Mouse (Mus musculus) embryonic stem cell, embryonic (primary cell): ENCODE results near the gene Hoxd3.

ENCODE experiments used
- CTCF ChIA-PET, 4 experiments: fragments of 300-600 bp in 2 of 4; fragments of 350-600 bp in 2 of 4; sonication (Branson Sonifier 250); formaldehyde crosslinking; loops; one replicate each; lab custom pipeline; 2022; ENCODE audit warnings: inconsistent platforms in 2 of 4; lab: Charles Lee
- POLR2A ChIA-PET, 4 experiments: fragments of 300-600 bp in 2 of 4; fragments of 350-600 bp in 2 of 4; sonication (Branson Sonifier 250); formaldehyde crosslinking; loops; one replicate each; lab custom pipeline; 2022; ENCODE audit warnings: antibody characterized with exemption in 4 of 4, inconsistent platforms in 1 of 4; lab: Charles Lee

The Hoxd3 gene

GRCm38 (mm10) chr2:74711721-74712621, at the start of gene Hoxd3, which contains the start of gene Hoxd4:
Gene Hoxd3 (plus strand): TSS chr2:74711927.
Gene Hoxd4 (plus strand): TSS chr2:74711929.
- ChIA-PET CTCF (interaction anchor here (0.7 to 2.5 kb wide), 8 partner anchors 10 to 440 kb away, joined by 3 to 9 read pairs (median 6); no protein-coding TSS in a partner anchor), POLR2A (interaction anchor here in 2 of 4 experiments (0.6 to 1.4 kb wide), 4 partner anchors 12 to 949 kb away, joined by 3 to 5 read pairs (median 4); no protein-coding TSS in a partner anchor)

GRCm38 (mm10) chr2:74663291-74663925, 48.3 kb upstream of the Hoxd3 start:
- POLR2A ChIA-PET, result interaction anchor here in 1 of 4 experiments (0.5 kb wide), 1 partner anchor 13 kb away, joined by 3 read pairs; no protein-coding TSS in a partner anchor
- CTCF ChIA-PET, result interaction anchor here in 3 of 4 experiments (0.6 to 3.6 kb wide), 6 partner anchors 9 to 1296 kb away, joined by 3 to 17 read pairs (median 4); no protein-coding TSS in a partner anchor

GRCm38 (mm10) chr2:74666411-74666810, 45.3 kb upstream of the Hoxd3 start:
- ChIA-PET CTCF (interaction anchor here in 3 of 4 experiments (0.7 to 1.7 kb wide), 4 partner anchors 8 to 701 kb away, joined by 3 to 7 read pairs (median 4); no protein-coding TSS in a partner anchor), POLR2A (interaction anchor here in 1 of 4 experiments (1.5 to 2.0 kb wide), 3 partner anchors 8 to 11 kb away, joined by 3 to 4 read pairs (median 4); partner anchors contain the start of gene Evx2)

GRCm38 (mm10) chr2:74667191-74667841, 44.4 kb upstream of the Hoxd3 start:
- ChIA-PET CTCF (interaction anchor here (0.6 to 1.7 kb wide), 6 partner anchors 9 to 702 kb away, joined by 3 to 10 read pairs (median 4); no protein-coding TSS in a partner anchor), POLR2A (interaction anchor here in 3 of 4 experiments (0.6 to 2.0 kb wide), 10 partner anchors 9 to 1480 kb away, joined by 3 to 6 read pairs (median 4); partner anchors contain the start of genes Evx2 (in 1 of the 3) and Hoxd11 (in 1 of the 3))

GRCm38 (mm10) chr2:74667842-74668357, 43.8 kb upstream of the Hoxd3 start, which contains the start of gene Hoxd13:
Gene Hoxd13 (plus strand): TSS chr2:74668310.
- CTCF ChIA-PET, result interaction anchor here (0.6 to 1.7 kb wide), 4 partner anchors 10 to 281 kb away, joined by 3 to 10 read pairs (median 5); no protein-coding TSS in a partner anchor
- POLR2A ChIA-PET, result interaction anchor here (0.6 to 2.0 kb wide), 14 partner anchors 9 to 1479 kb away, joined by 3 to 6 read pairs (median 3); partner anchors contain the start of genes Evx2 (in 1 of the 4) and Hoxd11 (in 1 of the 4)

GRCm38 (mm10) chr2:74668370-74669229, 43.1 kb upstream of the Hoxd3 start:
- ChIA-PET POLR2A (interaction anchor here in 3 of 4 experiments (0.6 to 2.0 kb wide), 6 partner anchors 10 to 1107 kb away, joined by 3 to 4 read pairs (median 3); partner anchors contain the start of genes Evx2 (in 1 of the 3) and Hoxd11 (in 1 of the 3)), CTCF (no interaction called here)

- POLR2A ChIA-PET, result interaction anchor here in 1 of 4 experiments (1.1 kb wide), 1 partner anchor 20 kb away, joined by 3 read pairs; no protein-coding TSS in a partner anchor
Measured at GRCm38 (mm10) chr2:74669230-74669578, 42.5 kb upstream of the Hoxd3 start.

GRCm38 (mm10) chr2:74669650-74670235, 42.0 kb upstream of the Hoxd3 start:
- POLR2A ChIA-PET, result interaction anchor here in 1 of 4 experiments (1.1 kb wide), 1 partner anchor 19 kb away, joined by 3 read pairs; no protein-coding TSS in a partner anchor
- CTCF ChIA-PET, result interaction anchor here in 1 of 4 experiments (1.3 kb wide), 1 partner anchor 12 kb away, joined by 3 read pairs; no protein-coding TSS in a partner anchor

More at GRCm38 (mm10) chr2:74669230-74669578, 42.5 kb upstream of the Hoxd3 start:
- CTCF ChIA-PET, result no interaction called here

- POLR2A ChIA-PET, result interaction anchor here in 3 of 4 experiments (0.5 to 1.2 kb wide), 4 partner anchors 10 to 1110 kb away, joined by 3 to 5 read pairs (median 3); no protein-coding TSS in a partner anchor
- CTCF ChIA-PET, result interaction anchor here in 2 of 4 experiments (0.8 to 1.3 kb wide), 3 partner anchors 9 to 19 kb away, joined by 3 to 5 read pairs (median 3); no protein-coding TSS in a partner anchor
Measured at GRCm38 (mm10) chr2:74670632-74671188, 41.0 kb upstream of the Hoxd3 start.

- ChIA-PET CTCF (interaction anchor here (0.5 to 1.8 kb wide), 11 partner anchors 9 to 706 kb away, joined by 3 to 10 read pairs (median 4); partner anchors contain the start of gene Evx2 (in 1 of the 4)), POLR2A (interaction anchor here in 2 of 4 experiments (0.8 to 1.2 kb wide), 5 partner anchors 10 to 127 kb away, joined by 3 to 4 read pairs (median 3); partner anchors contain the start of gene Evx2 (in 1 of the 2))
Measured at GRCm38 (mm10) chr2:74671847-74672246, 39.9 kb upstream of the Hoxd3 start.

GRCm38 (mm10) chr2:74672481-74673362, 39.0 kb upstream of the Hoxd3 start:
- CTCF ChIA-PET, result interaction anchor here (0.5 to 1.9 kb wide), 42 partner anchors 9 to 1122 kb away, joined by 3 to 14 read pairs (median 4); partner anchors contain the start of genes Evx2 (in 2 of the 4) and Hoxd10 (in 2 of the 4)
- POLR2A ChIA-PET, result interaction anchor here in 3 of 4 experiments (0.6 to 1.3 kb wide), 8 partner anchors 8 to 874 kb away, joined by 3 to 6 read pairs (median 4); no protein-coding TSS in a partner anchor

GRCm38 (mm10) chr2:74673835-74674425, 37.8 kb upstream of the Hoxd3 start:
- CTCF ChIA-PET, result interaction anchor here in 3 of 4 experiments (0.7 to 1.9 kb wide), 13 partner anchors 10 to 1123 kb away, joined by 3 to 7 read pairs (median 4); partner anchors contain the start of genes Evx2 (in 1 of the 3) and Hoxd10 (in 1 of the 3)
- POLR2A ChIA-PET, result interaction anchor here in 2 of 4 experiments (0.6 to 1.3 kb wide), 4 partner anchors 9 to 932 kb away, joined by 3 to 5 read pairs (median 4); no protein-coding TSS in a partner anchor
